Mouse (Mus musculus): ENCODE results near the gene Trhde. TPM values are rescaled to one million over a fixed set of nuclear protein-coding genes. Genes with fewer than 3 reads are reported as not detected.

Trhde gene
- polyA plus RNA-seq, 1 experiment from 2014 or later, result 0.16 TPM

DNA sequence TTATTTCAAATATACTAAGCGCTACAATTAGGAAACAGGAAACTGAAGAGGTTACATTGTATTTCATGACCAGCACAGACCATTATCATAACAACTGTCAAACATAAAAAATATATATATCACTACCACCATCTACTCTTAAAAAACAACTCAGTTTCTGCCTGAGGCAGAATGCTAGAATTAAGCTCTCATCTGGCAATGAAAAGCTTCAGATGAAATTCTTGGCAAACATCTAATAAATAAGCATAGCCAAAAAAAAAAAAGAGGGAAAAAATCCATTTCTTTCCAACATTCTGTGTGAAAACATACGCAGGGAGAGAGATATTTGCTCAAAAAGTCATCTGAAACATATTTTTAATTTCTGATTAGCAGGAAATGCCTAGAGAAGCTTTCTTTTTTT, 67.0 kb downstream of the Trhde start:
- no peak overlapping the region for H3K4me2 ChIP-seq
- ATAC-seq (ENCODE audit: borderline replicate concordance, extremely low read depth, low FRiP score, low TSS enrichment), result no peak
- H3K4me1 ChIP-seq, result no peaks in the 10 kb centered on the region
- H3K9ac ChIP-seq, result no peak overlapping the region
- H3K27ac ChIP-seq, result no peak overlapping the region
- no peaks in the 10 kb centered on the region for H3K36me3 ChIP-seq
- 57% methylated on average over 2 of the region's 2 CpGs for WGBS
- H3K27me3 ChIP-seq, result no peaks in the 10 kb centered on the region
- H3K4me3 ChIP-seq, result no peak overlapping the region
- H3K9me3 ChIP-seq, result no peaks in the 10 kb centered on the region

DNA sequence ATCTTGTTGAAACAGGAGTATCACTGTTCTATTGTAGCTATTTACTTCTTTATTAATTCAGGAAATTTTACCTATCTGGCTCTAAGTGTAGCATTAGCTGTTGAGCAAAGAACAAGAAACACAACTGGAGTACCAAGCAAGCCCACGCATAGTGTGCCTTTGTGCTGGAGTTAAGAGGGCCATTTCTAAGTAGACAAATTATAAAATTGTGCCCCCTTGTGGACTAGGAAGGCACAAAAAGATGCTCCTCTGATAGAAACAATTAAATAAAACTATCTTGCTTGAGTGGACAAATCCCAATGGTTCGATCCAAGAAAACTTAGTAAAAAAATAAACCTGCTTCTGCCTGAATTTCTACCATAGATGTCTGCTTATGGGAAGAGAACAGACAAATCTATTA, 76.5 kb downstream of the Trhde start:
- Histone ChIP-seq H3K27me3 (no peaks in the 10 kb centered on the region), H3K4me3 (no peak overlapping the region), H3K27ac (no peak overlapping the region), H3K36me3 (no peaks in the 10 kb centered on the region), H3K9ac (no peak overlapping the region), H3K9me3 (no peaks in the 10 kb centered on the region), H3K4me1 (no peaks in the 10 kb centered on the region), H3K4me2 (no peak overlapping the region)
- 63% methylated on average over 2 of the region's 2 CpGs for WGBS
- ATAC-seq (ENCODE audit: borderline replicate concordance, extremely low read depth, low FRiP score, low TSS enrichment), result no peak

- ATAC-seq (ENCODE audit: borderline replicate concordance, extremely low read depth, low FRiP score, low TSS enrichment), result no peak
- Histone ChIP-seq H3K4me3 (no peak overlapping the region), H3K4me2 (no peak overlapping the region), H3K9me3 (no peaks in the 10 kb centered on the region), H3K27me3 (no peaks in the 10 kb centered on the region), H3K36me3 (no peaks in the 10 kb centered on the region), H3K27ac (no peak overlapping the region), H3K9ac (no peak overlapping the region), H3K4me1 (no peaks in the 10 kb centered on the region)
Measured at GRCm38 (mm10) chr10:114701791-114702190, 100.3 kb downstream of the Trhde start.

DNA sequence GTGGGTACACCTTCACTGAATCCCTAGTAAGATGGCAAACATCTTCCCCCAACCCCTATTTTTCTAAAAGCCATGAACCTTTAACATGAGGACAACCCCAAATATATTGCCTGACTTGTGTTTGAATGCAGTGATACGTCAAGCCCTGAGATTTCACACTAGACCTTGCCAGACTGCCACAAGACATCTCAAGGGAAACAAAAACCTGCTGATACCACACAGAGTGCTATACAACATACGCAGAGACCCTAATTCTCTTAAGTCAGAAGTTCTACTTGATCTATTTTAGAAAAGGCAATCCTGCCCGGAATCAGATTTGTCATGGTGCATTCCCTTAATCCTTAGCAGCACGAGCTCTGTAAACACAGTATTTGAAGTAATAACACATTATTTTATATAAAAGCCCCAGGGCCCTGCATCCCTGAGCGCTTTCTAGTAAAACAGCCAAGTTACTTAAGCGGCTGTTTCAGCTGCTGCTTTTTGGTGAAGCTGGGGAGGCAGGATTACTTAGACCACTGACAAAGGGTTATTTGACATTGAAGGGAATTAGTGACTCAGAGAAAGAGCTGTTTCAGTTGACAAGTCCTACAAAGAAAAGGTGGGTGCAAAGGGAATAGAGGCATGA, 130.2 kb downstream of the Trhde start:
- 74% methylated on average over 6 of the region's 6 CpGs for WGBS
- no peak overlapping the region for H3K4me3 ChIP-seq
- no peak overlapping the region for H3K4me2 ChIP-seq
- H3K9ac ChIP-seq, result no peak overlapping the region
- H3K27me3 ChIP-seq, result no peaks in the 10 kb centered on the region
- no peaks in the 10 kb centered on the region for H3K36me3 ChIP-seq
- no peak overlapping the region for H3K27ac ChIP-seq
- H3K4me1 ChIP-seq, result no peaks in the 10 kb centered on the region
- ATAC-seq (ENCODE audit: borderline replicate concordance, extremely low read depth, low FRiP score, low TSS enrichment), result no peak
- H3K9me3 ChIP-seq, result no peaks in the 10 kb centered on the region

DNA sequence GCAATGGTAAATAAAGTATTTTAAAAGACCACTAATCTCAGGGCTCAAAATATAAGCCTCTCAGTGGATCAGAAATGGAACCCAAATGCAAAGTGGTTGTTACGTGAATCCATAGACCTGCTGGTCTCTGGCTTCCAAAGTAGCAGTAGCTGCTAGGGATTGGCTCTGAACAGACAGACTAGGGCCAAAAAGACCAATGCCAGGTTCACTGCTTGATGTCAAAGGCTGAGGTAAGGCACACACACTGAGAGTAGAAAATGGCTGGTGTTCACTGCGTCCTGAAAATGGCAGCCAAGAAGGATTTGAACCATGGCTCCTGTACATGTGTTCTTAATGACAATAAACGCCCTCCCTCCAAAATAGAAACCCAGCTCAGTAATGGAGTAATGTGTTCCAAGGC, 209.1 kb downstream of the Trhde start:
- Histone ChIP-seq H3K4me2 (no peak overlapping the region), H3K4me3 (no peak overlapping the region), H3K27me3 (no peaks in the 10 kb centered on the region), H3K36me3 (no peaks in the 10 kb centered on the region), H3K4me1 (no peaks in the 10 kb centered on the region), H3K27ac (no peak overlapping the region), H3K9me3 (no peaks in the 10 kb centered on the region), H3K9ac (no peak overlapping the region)
- ATAC-seq (ENCODE audit: borderline replicate concordance, extremely low read depth, low FRiP score, low TSS enrichment), result no peak
- 75% methylated on average over 3 of the region's 3 CpGs for WGBS

DNA sequence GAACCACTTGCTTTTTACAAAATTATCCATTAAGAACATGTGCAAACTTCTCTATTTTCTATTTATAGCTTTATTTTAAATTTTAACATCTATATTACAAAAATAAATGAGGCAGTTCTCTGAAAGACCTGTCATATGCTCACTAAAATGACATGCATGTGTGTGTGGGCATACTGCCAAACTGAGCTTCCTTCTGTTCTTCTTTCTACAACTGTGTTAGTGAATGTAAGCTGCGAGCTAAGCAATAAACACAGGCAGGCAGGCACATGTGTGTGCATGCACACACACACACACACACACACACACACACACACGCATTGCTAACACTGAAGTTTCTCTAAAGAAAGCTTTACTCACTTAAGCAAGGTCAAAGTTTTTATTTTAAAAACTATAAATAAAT, 223.2 kb downstream of the Trhde start:
- WGBS, result 53% methylated on average over 2 of the region's 2 CpGs
- no peak overlapping the region for H3K27ac ChIP-seq
- no peak for ATAC-seq (ENCODE audit: borderline replicate concordance, extremely low read depth, low FRiP score, low TSS enrichment)
- no peaks in the 10 kb centered on the region for H3K36me3 ChIP-seq
- H3K9ac ChIP-seq, result no peak overlapping the region
- no peak overlapping the region for H3K4me3 ChIP-seq
- no peaks in the 10 kb centered on the region for H3K4me1 ChIP-seq
- H3K27me3 ChIP-seq, result no peaks in the 10 kb centered on the region
- no peak overlapping the region for H3K4me2 ChIP-seq
- H3K9me3 ChIP-seq, result no peaks in the 10 kb centered on the region

DNA sequence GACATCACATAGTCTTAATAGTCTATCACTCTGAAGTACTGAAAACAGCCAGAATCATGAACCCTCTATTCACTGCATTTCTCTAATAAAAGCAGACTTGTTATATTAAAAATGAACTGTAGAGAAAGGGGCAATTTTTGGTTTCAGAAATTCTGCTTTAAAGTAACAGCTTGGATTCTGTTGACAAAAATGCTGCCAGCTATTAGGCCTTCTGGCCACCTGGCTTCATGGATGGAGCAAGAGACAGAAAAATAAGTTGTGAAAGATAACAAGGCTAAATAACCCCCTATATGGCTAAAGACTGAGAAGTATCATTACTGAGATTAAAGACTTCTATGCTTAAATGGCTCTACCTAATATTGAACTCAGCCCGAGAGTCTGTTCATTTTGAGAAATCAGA, 234.2 kb downstream of the Trhde start:
- no peaks in the 10 kb centered on the region for H3K36me3 ChIP-seq
- H3K27ac ChIP-seq, result no peak overlapping the region
- ATAC-seq (ENCODE audit: borderline replicate concordance, extremely low read depth, low FRiP score, low TSS enrichment), result no peak
- H3K9me3 ChIP-seq, result no peaks in the 10 kb centered on the region
- no peaks in the 10 kb centered on the region for H3K27me3 ChIP-seq
- H3K4me2 ChIP-seq, result no peak overlapping the region
- H3K9ac ChIP-seq, result no peak overlapping the region
- no peaks in the 10 kb centered on the region for H3K4me1 ChIP-seq
- no peak overlapping the region for H3K4me3 ChIP-seq
- 71% methylated on average over 1 of the region's 1 CpGs for WGBS

- H3K36me3 ChIP-seq, result no peaks in the 10 kb centered on the region
- WGBS, result 66% methylated on average over 1 of the region's 1 CpGs
- H3K4me3 ChIP-seq, result no peak overlapping the region
- no peak overlapping the region for H3K9ac ChIP-seq
- no peaks in the 10 kb centered on the region for H3K27me3 ChIP-seq
- no peak overlapping the region for H3K27ac ChIP-seq
- H3K9me3 ChIP-seq, result no peaks in the 10 kb centered on the region
- ATAC-seq (ENCODE audit: borderline replicate concordance, extremely low read depth, low FRiP score, low TSS enrichment), result no peak
- no peaks in the 10 kb centered on the region for H3K4me1 ChIP-seq
- no peak overlapping the region for H3K4me2 ChIP-seq
Measured at GRCm38 (mm10) chr10:114509186-114509585, 292.9 kb downstream of the Trhde start.

- Histone ChIP-seq H3K9me3 (no peaks in the 10 kb centered on the region), H3K36me3 (no peaks in the 10 kb centered on the region), H3K27ac (no peak overlapping the region), H3K4me1 (no peaks in the 10 kb centered on the region), H3K4me3 (no peak overlapping the region), H3K9ac (no peak overlapping the region), H3K27me3 (no peaks in the 10 kb centered on the region), H3K4me2 (no peak overlapping the region)
- ATAC-seq (ENCODE audit: borderline replicate concordance, extremely low read depth, low FRiP score, low TSS enrichment), result no peak
- WGBS, result 88% methylated on average over 4 of the region's 4 CpGs
Measured at GRCm38 (mm10) chr10:114488806-114489205, 313.3 kb downstream of the Trhde start.

- H3K27ac ChIP-seq, result no peak overlapping the region
- no peaks in the 10 kb centered on the region for H3K36me3 ChIP-seq
- 63% methylated on average over 3 of the region's 3 CpGs for WGBS
- no peaks in the 10 kb centered on the region for H3K4me1 ChIP-seq
- no peak overlapping the region for H3K4me3 ChIP-seq
- H3K27me3 ChIP-seq, result no peaks in the 10 kb centered on the region
- H3K9ac ChIP-seq, result no peak overlapping the region
- H3K4me2 ChIP-seq, result no peak overlapping the region
- no peaks in the 10 kb centered on the region for H3K9me3 ChIP-seq
- no peak for ATAC-seq (ENCODE audit: borderline replicate concordance, extremely low read depth, low FRiP score, low TSS enrichment)
Measured at GRCm38 (mm10) chr10:114455591-114455990, 346.5 kb downstream of the Trhde start.

GRCm38 (mm10) chr10:114448116-114448515, 354.0 kb downstream of the Trhde start:
- no peaks in the 10 kb centered on the region for H3K9me3 ChIP-seq
- H3K27ac ChIP-seq, result no peak overlapping the region
- WGBS, result 60% methylated on average over 6 of the region's 6 CpGs
- H3K4me1 ChIP-seq, result no peaks in the 10 kb centered on the region
- H3K9ac ChIP-seq, result no peak overlapping the region
- no peak overlapping the region for H3K4me2 ChIP-seq
- no peaks in the 10 kb centered on the region for H3K27me3 ChIP-seq
- ATAC-seq (ENCODE audit: borderline replicate concordance, extremely low read depth, low FRiP score, low TSS enrichment), result no peak
- no peaks in the 10 kb centered on the region for H3K36me3 ChIP-seq
- H3K4me3 ChIP-seq, result no peak overlapping the region

- WGBS, result 73% methylated on average over 3 of the region's 3 CpGs
- no peaks in the 10 kb centered on the region for H3K9me3 ChIP-seq
- no peak overlapping the region for H3K4me2 ChIP-seq
- no peaks in the 10 kb centered on the region for H3K4me1 ChIP-seq
- H3K36me3 ChIP-seq, result no peaks in the 10 kb centered on the region
- no peaks in the 10 kb centered on the region for H3K27me3 ChIP-seq
- no peak overlapping the region for H3K4me3 ChIP-seq
- H3K9ac ChIP-seq, result no peak overlapping the region
- no peak for ATAC-seq (ENCODE audit: borderline replicate concordance, extremely low read depth, low FRiP score, low TSS enrichment)
- H3K27ac ChIP-seq, result no peak overlapping the region
Measured at GRCm38 (mm10) chr10:114418956-114419530, 383.1 kb downstream of the Trhde start.

DNA sequence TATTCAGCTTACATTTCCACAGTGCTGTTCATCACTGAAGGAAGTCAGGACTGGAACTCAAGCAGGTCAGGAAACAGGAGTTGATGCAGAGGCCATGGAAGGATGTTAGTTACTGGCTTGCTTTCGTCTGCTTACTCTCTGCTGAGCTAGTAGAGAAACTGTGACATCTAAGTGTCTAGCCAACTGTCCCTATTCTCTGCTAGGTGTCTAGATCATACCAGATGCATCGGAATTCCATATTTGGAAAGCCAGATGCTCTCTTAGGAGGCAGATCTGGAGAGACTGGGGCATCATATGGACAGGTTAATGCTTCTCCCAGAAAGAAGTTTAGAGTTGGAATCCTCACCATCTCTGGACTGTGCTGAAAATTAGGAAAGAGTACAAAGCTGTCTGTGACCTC, 386.4 kb downstream of the Trhde start:
- no peak overlapping the region for H3K9ac ChIP-seq
- WGBS, result 86% methylated on average over 2 of the region's 2 CpGs
- H3K27ac ChIP-seq, result no peak overlapping the region
- H3K4me1 ChIP-seq, result no peaks in the 10 kb centered on the region
- no peak overlapping the region for H3K4me3 ChIP-seq
- no peaks in the 10 kb centered on the region for H3K27me3 ChIP-seq
- ATAC-seq (ENCODE audit: borderline replicate concordance, extremely low read depth, low FRiP score, low TSS enrichment), result no peak
- H3K4me2 ChIP-seq, result no peak overlapping the region
- no peaks in the 10 kb centered on the region for H3K9me3 ChIP-seq
- H3K36me3 ChIP-seq, result no peaks in the 10 kb centered on the region

Data from lung, embryonic 15.5 days (tissue).